Mouse (Mus musculus): ENCODE measurements at regions not wholly inside any gene's neighbourhood (a gene's known extent, or its start where the extent isn't known, plus 50 kb on each side); places are given as distances from the start of the nearest gene placed in this dataset.

GRCm38 (mm10) chr6:140102043-140102442, 60.8 kb upstream of the Plcz1 start:
- no peak for ATAC-seq (replicated peaks; ENCODE audit: poor library complexity)

DNA sequence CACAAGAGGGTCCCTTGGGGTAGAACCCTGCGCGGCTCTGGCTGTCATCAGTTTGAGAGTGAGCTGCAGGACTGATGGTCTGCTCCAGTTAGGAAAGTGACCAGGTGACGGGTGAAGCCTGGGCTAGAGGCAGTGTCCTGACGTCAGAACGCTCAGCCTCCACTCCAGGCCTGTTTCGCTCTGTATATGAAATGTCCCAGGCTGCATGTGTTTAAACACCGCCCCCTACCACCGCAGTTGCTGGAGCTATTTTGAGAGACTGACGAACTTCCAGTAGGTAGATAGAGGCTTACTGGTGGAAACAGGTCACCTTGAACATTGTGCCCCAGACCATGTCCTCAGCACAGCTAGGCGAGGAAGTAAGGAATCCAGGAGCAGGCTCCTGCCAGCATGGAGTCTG, 54.2 kb upstream of the Plcz1 start:
- ATAC-seq (replicated peaks; ENCODE audit: poor library complexity) = no peak
